Mouse (Mus musculus) lung, postnatal 36 days (tissue): ENCODE data around the gene Gpalpp1.

Source experiments
- DNase-seq: peaks from one replicate; pipeline ENCODE4 v3.0.0; 2022; ENCODE audit warnings: mixed read lengths

Gpalpp1 gene

GRCm38 (mm10) chr14:76097815-76098214 is 12.7 kb downstream of the Gpalpp1 start:
- no peak for DNase-seq

GRCm38 (mm10) chr14:76097244-76097643 is 13.3 kb downstream of the Gpalpp1 start:
- DNase-seq = no peak

GRCm38 (mm10) chr14:76084188-76084587 is 26.4 kb downstream of the Gpalpp1 start:
- no peak for DNase-seq

GRCm38 (mm10) chr14:76082086-76082636 is 28.4 kb downstream of the Gpalpp1 start:
- DNase-seq = no peak

GRCm38 (mm10) chr14:76081451-76081850 is 29.1 kb downstream of the Gpalpp1 start:
- no peak for DNase-seq

- peak; percentile 59 for DNase-seq
Measured at GRCm38 (mm10) chr14:76077088-76077491, 33.5 kb downstream of the Gpalpp1 start.

GRCm38 (mm10) chr14:76076602-76077001 is 34.0 kb downstream of the Gpalpp1 start:
- DNase-seq = no peak

- no peak for DNase-seq
Measured at GRCm38 (mm10) chr14:76075721-76076120, 34.8 kb downstream of the Gpalpp1 start.

- no peak for DNase-seq
Measured at GRCm38 (mm10) chr14:76074206-76074605, 36.4 kb downstream of the Gpalpp1 start.

GRCm38 (mm10) chr14:76072626-76073025 is 37.9 kb downstream of the Gpalpp1 start:
- DNase-seq = no peak

GRCm38 (mm10) chr14:76069296-76069695 is 41.3 kb downstream of the Gpalpp1 start:
- DNase-seq = no peak

GRCm38 (mm10) chr14:76068296-76068695 is 42.3 kb downstream of the Gpalpp1 start:
- no peak for DNase-seq

GRCm38 (mm10) chr14:76067237-76067636 is 43.3 kb downstream of the Gpalpp1 start:
- no peak for DNase-seq

- DNase-seq = no peak
Measured at GRCm38 (mm10) chr14:76059441-76059840, 51.1 kb downstream of the Gpalpp1 start.

- DNase-seq = peak; percentile 10
Measured at GRCm38 (mm10) chr14:76053726-76054125, 56.8 kb downstream of the Gpalpp1 start.

- no peak for DNase-seq
Measured at GRCm38 (mm10) chr14:76051966-76052365, 58.6 kb downstream of the Gpalpp1 start.

GRCm38 (mm10) chr14:76045767-76046166 is 64.8 kb downstream of the Gpalpp1 start:
- DNase-seq = no peak

GRCm38 (mm10) chr14:76044164-76044557 is 66.4 kb downstream of the Gpalpp1 start:
- no peak for DNase-seq

- DNase-seq = no peak
Measured at GRCm38 (mm10) chr14:76043251-76044163, 67.1 kb downstream of the Gpalpp1 start.
